Mouse (Mus musculus) cortical plate, adult 2 months (tissue): ENCODE measurements around the gene Tmem265.

Experiments used
- CTCF ChIP-seq: fragments of 200-500 bp; IDR thresholded peaks from 2 replicates; pipeline ENCODE4 v1.5.1; 2011; ENCODE audit warnings: mild to moderate bottlenecking, control low read depth, low read length; ENCODE audit not compliant: insufficient read depth; ENCODE audit errors: extremely low read depth
- POLR2A ChIP-seq: fragments of 200-500 bp; IDR thresholded peaks from 2 replicates; pipeline ENCODE4 v1.6.1; 2011; ENCODE audit warnings: mild to moderate bottlenecking, low read length, control low read depth; ENCODE audit not compliant: insufficient read depth; ENCODE audit errors: extremely low read depth

GRCm38 (mm10) chr7:127561340-127561858 lies at the start of gene Tmem265:
- TF ChIP-seq CTCF (no peak), POLR2A (no peak)
